Comparison of ENCODE assay signal across 10 mouse cellular contexts in the genomic region with DNA sequence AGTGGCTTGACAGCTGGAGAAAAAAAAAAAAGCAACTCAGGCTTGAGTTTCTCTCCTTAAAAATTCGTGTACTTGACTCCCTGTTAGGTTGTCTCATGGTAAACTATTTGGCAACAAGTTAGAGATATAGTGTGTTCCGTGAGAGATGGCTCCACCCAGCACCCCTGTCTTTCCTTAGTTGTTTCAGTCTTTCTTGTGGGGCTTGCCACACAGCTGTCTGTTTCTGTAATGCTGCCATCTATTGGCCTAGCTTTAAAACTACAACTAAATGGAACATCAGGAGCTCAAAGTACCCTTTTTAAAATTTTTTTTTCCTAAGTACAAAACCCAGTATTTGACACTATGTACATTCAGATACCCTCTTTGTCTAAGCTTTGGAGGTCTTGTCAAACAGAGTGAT.
DNase-seq lines count a peak whose midpoint lies in the region; ATAC-seq and TF ChIP-seq lines count a peak whose summit lies in the region.
"Had no signal": no experiment of that assay in that cellular context is flagged by ENCODE, and none has a peak within 500 bp of the region (broad histone marks: within the 10 kb centered on the region; RNA-seq: fewer than 3 reads in every experiment).

No protein-coding gene starts in this region.

- no peaks in the 10 kb centered on the region for H3K9me3 ChIP-seq in forebrain, postnatal 0 days (ENCODE audit: low read length)
- no peaks in the 10 kb centered on the region for H3K9me3 ChIP-seq in forebrain, embryonic 12.5 days
- no peaks in the 10 kb centered on the region for H3K9me3 ChIP-seq in forebrain, embryonic 10.5 days
- H3K9me3 ChIP-seq: neural tube, embryonic 15.5 days had no signal

- H3K4me1 ChIP-seq in forebrain, postnatal 0 days (ENCODE audit: insufficient read depth), result no peaks in the 10 kb centered on the region
- no peaks in the 10 kb centered on the region for H3K4me1 ChIP-seq in forebrain, embryonic 12.5 days
- H3K4me1 ChIP-seq in lung, adult 2 months (ENCODE audit: control insufficient read depth, insufficient read depth, low read length), result no peaks in the 10 kb centered on the region
- H3K4me1 ChIP-seq in forebrain, embryonic 10.5 days, result no peaks in the 10 kb centered on the region
- H3K4me1 ChIP-seq: neural tube, embryonic 15.5 days had no signal

- no peak overlapping the region for H3K4me2 ChIP-seq in forebrain, postnatal 0 days (ENCODE audit: low read depth)
- H3K4me2 ChIP-seq in forebrain, embryonic 12.5 days, result no peak overlapping the region
- H3K4me2 ChIP-seq: neural tube, embryonic 15.5 days had no signal

- peak; percentile 17 for DNase-seq in forebrain, postnatal 0 days
- DNase-seq in lung, adult 2 months, result no peak
- no peak for DNase-seq in lung, adult 18-20 months
- DNase-seq in brain, embryonic 14.5 days (ENCODE audit: low read depth), result peak; percentile 44
- DNase-seq in forebrain, embryonic 10.5 days (ENCODE audit: extremely low spot score, low spot score), result no peak
- no peak for DNase-seq in cerebellum, postnatal 4 days (ENCODE audit: low spot score in 2 of 2)
- DNase-seq: cerebellum, postnatal 36 days had no signal

- ATAC-seq in forebrain, postnatal 0 days, result peak; percentile 50; the same call in 1 of the 2 replicates
- ATAC-seq in forebrain, embryonic 12.5 days (ENCODE audit: low FRiP score), result no peak
- ATAC-seq in neutrophil, adult 5-6 weeks (ENCODE audit: extremely low read depth, insufficient number of reproducible peaks, low FRiP score, poor library complexity, severe bottlenecking), result 0 out of 2 replicates have a peak, but pooled peaks have one; percentile 39

- no peak overlapping the region for H3K27ac ChIP-seq in forebrain, postnatal 0 days (ENCODE audit: low read depth, low read length)
- no peak overlapping the region for H3K27ac ChIP-seq in forebrain, embryonic 12.5 days
- no peak overlapping the region for H3K27ac ChIP-seq in forebrain, embryonic 10.5 days
- H3K27ac ChIP-seq: neural tube, embryonic 15.5 days had no signal

- H3K4me3 ChIP-seq in forebrain, postnatal 0 days (ENCODE audit: low read depth, low read length), result no peak overlapping the region
- H3K4me3 ChIP-seq in forebrain, embryonic 12.5 days (replicated peaks), result no peak overlapping the region
- no peak overlapping the region for H3K4me3 ChIP-seq in lung, adult 2 months (replicated peaks; ENCODE audit: extremely low read depth, low read depth, low read length)
- no peak overlapping the region for H3K4me3 ChIP-seq in forebrain, embryonic 10.5 days
- H3K4me3 ChIP-seq: neural tube, embryonic 15.5 days had no signal

- 25% methylated on average over 2 of the region's 2 CpGs for WGBS in forebrain, postnatal 0 days
- 27% methylated on average over 2 of the region's 2 CpGs for WGBS in forebrain, embryonic 12.5 days
- 10% methylated on average over 2 of the region's 2 CpGs for WGBS in lung, adult 2 months
- WGBS in forebrain, embryonic 10.5 days, result 7% methylated on average over 2 of the region's 2 CpGs

- peak; percentile 51 for TF ChIP-seq CTCF in forebrain, postnatal 0 days (IDR thresholded peaks at IDR 0.05; ENCODE audit: low read depth)
- TF ChIP-seq CTCF in lung, adult 2 months (IDR thresholded peaks at IDR 0.05; ENCODE audit: insufficient read depth, low read length), result peak; percentile 18; the same call in 1 of the 2 replicates
- peak; percentile 47; the same call in 1 of the 2 replicates for TF ChIP-seq CTCF in brain, embryonic 14.5 days (IDR thresholded peaks at IDR 0.05; ENCODE audit: borderline replicate concordance, extremely low read depth, insufficient read depth, insufficient read length)

- H3K9ac ChIP-seq in forebrain, postnatal 0 days, result no peak overlapping the region
- no peak overlapping the region for H3K9ac ChIP-seq in forebrain, embryonic 12.5 days
- H3K9ac ChIP-seq: neural tube, embryonic 15.5 days had no signal

- no peak for TF ChIP-seq POLR2A in lung, adult 2 months (IDR thresholded peaks at IDR 0.05; ENCODE audit: borderline replicate concordance, extremely low read depth, low read depth, low read length)
- TF ChIP-seq POLR2A in brain, embryonic 14.5 days (IDR thresholded peaks at IDR 0.05; ENCODE audit: borderline replicate concordance, extremely low read depth, insufficient read depth, insufficient read length, poor library complexity, severe bottlenecking), result no peak

- no peaks in the 10 kb centered on the region for H3K36me3 ChIP-seq in forebrain, postnatal 0 days (ENCODE audit: insufficient read depth)
- no peaks in the 10 kb centered on the region for H3K36me3 ChIP-seq in forebrain, embryonic 12.5 days (replicated peaks)
- no peaks in the 10 kb centered on the region for H3K36me3 ChIP-seq in forebrain, embryonic 10.5 days (replicated peaks)
- H3K36me3 ChIP-seq: neural tube, embryonic 15.5 days had no signal

- no peaks in the 10 kb centered on the region for H3K27me3 ChIP-seq in forebrain, postnatal 0 days (ENCODE audit: insufficient read depth, low read length)
- H3K27me3 ChIP-seq in forebrain, embryonic 12.5 days, result peaks cover 49% of the 10 kb centered on the region
- H3K27me3 ChIP-seq in forebrain, embryonic 10.5 days (ENCODE audit: poor library complexity, severe bottlenecking), result peaks cover 99% of the 10 kb centered on the region
- H3K27me3 ChIP-seq: neural tube, embryonic 15.5 days had no signal

Comparison
In these comparisons a context has a peak if more than half of its experiments do, and no peak if none do; other contexts are left out.
1. DNase-seq: peak in forebrain, postnatal 0 days (single experiment) and brain, embryonic 14.5 days (single experiment); none in lung, adult 2 months (single experiment), lung, adult 18-20 months (0 of 2), forebrain, embryonic 10.5 days (single experiment) and cerebellum, postnatal 4 days (0 of 2).
2. Peak in every context shown above with its lines, with median percentiles within 50 percentile points of each other: CTCF ChIP-seq.